Mouse (Mus musculus): Measurements from ENCODE around the gene Gm29797. TPM values are rescaled to one million over a fixed set of nuclear protein-coding genes. Genes with fewer than 3 reads are reported as not detected.
A peak's percentile ranks its signal among the peaks of the same experiment; 100 is the strongest.

Gm29797 gene
- polyA plus RNA-seq, 1 experiment from 2014 or later = 0.27 TPM

GRCm38 (mm10) chr2:181689466-181690160 is 32.8 kb downstream of the Gm29797 start:
- WGBS = 90% methylated on average over 10 of the region's 10 CpGs
- H3K36me3 ChIP-seq (replicated peaks; ENCODE audit: control insufficient read depth, insufficient read depth) = peaks cover 51% of the 10 kb centered on the region
- H3K9ac ChIP-seq = no peak overlapping the region
- H3K27me3 ChIP-seq (ENCODE audit: control insufficient read depth, insufficient read depth, low read length) = no peaks in the 10 kb centered on the region
- DNase-seq (ENCODE audit: low spot score) (no peak), ATAC-seq (ENCODE audit: low FRiP score) (no peak)
- H3K4me1 ChIP-seq (replicated peaks; ENCODE audit: control insufficient read depth, insufficient read depth, low read length) = peaks cover 10% of the 10 kb centered on the region
- H3K27ac ChIP-seq = no peak overlapping the region
- H3K4me3 ChIP-seq (replicated peaks; ENCODE audit: low read length) = no peak overlapping the region
- H3K9me3 ChIP-seq (ENCODE audit: control insufficient read depth, low read length) = no peaks in the 10 kb centered on the region
- H3K4me2 ChIP-seq (replicated peaks) = no peak overlapping the region

GRCm38 (mm10) chr2:181691083-181691482 is 34.2 kb downstream of the Gm29797 start:
- WGBS = 87% methylated on average over 6 of the region's 6 CpGs
- ATAC-seq (ENCODE audit: low FRiP score) (no peak), DNase-seq (ENCODE audit: low spot score) (no peak)
- Histone ChIP-seq H3K27ac (no peak overlapping the region), H3K4me1 (replicated peaks; ENCODE audit: control insufficient read depth, insufficient read depth, low read length) (peaks cover 10% of the 10 kb centered on the region), H3K4me2 (replicated peaks) (no peak overlapping the region), H3K9me3 (ENCODE audit: control insufficient read depth, low read length) (no peaks in the 10 kb centered on the region), H3K9ac (no peak overlapping the region), H3K27me3 (ENCODE audit: control insufficient read depth, insufficient read depth, low read length) (no peaks in the 10 kb centered on the region), H3K4me3 (replicated peaks; ENCODE audit: low read length) (no peak overlapping the region), H3K36me3 (replicated peaks; ENCODE audit: control insufficient read depth, insufficient read depth) (peaks cover 36% of the 10 kb centered on the region)

- H3K9ac ChIP-seq = no peak overlapping the region
- H3K4me2 ChIP-seq (replicated peaks) = no peak overlapping the region
- no peak overlapping the region for H3K27ac ChIP-seq
- ATAC-seq (ENCODE audit: low FRiP score) (no peak), DNase-seq (ENCODE audit: low spot score) (no peak)
- peaks cover 10% of the 10 kb centered on the region for H3K4me1 ChIP-seq (replicated peaks; ENCODE audit: control insufficient read depth, insufficient read depth, low read length)
- no peak overlapping the region for H3K4me3 ChIP-seq (replicated peaks; ENCODE audit: low read length)
- H3K36me3 ChIP-seq (replicated peaks; ENCODE audit: control insufficient read depth, insufficient read depth) = peaks cover 31% of the 10 kb centered on the region
- WGBS = 91% methylated on average over 4 of the region's 4 CpGs
- no peaks in the 10 kb centered on the region for H3K9me3 ChIP-seq (ENCODE audit: control insufficient read depth, low read length)
- no peaks in the 10 kb centered on the region for H3K27me3 ChIP-seq (ENCODE audit: control insufficient read depth, insufficient read depth, low read length)
Observed at GRCm38 (mm10) chr2:181691571-181691970, 34.7 kb downstream of the Gm29797 start.

- Histone ChIP-seq H3K4me2 (replicated peaks) (peak overlapping the region; percentile 87), H3K27me3 (ENCODE audit: control insufficient read depth, insufficient read depth, low read length) (no peaks in the 10 kb centered on the region), H3K9me3 (ENCODE audit: control insufficient read depth, low read length) (no peaks in the 10 kb centered on the region), H3K9ac (peak overlapping the region; percentile 81; the same call in 1 of the 2 replicates), H3K36me3 (replicated peaks; ENCODE audit: control insufficient read depth, insufficient read depth) (peaks cover 24% of the 10 kb centered on the region), H3K4me3 (replicated peaks; ENCODE audit: low read length) (no peak overlapping the region), H3K4me1 (replicated peaks; ENCODE audit: control insufficient read depth, insufficient read depth, low read length) (peaks cover 10% of the 10 kb centered on the region), H3K27ac (no peak overlapping the region)
- 94% methylated on average over 3 of the region's 3 CpGs for WGBS
- ATAC-seq (ENCODE audit: low FRiP score) = no peak
- DNase-seq (ENCODE audit: low spot score) = no peak
Observed at GRCm38 (mm10) chr2:181692304-181692703, 35.5 kb downstream of the Gm29797 start.

DNA sequence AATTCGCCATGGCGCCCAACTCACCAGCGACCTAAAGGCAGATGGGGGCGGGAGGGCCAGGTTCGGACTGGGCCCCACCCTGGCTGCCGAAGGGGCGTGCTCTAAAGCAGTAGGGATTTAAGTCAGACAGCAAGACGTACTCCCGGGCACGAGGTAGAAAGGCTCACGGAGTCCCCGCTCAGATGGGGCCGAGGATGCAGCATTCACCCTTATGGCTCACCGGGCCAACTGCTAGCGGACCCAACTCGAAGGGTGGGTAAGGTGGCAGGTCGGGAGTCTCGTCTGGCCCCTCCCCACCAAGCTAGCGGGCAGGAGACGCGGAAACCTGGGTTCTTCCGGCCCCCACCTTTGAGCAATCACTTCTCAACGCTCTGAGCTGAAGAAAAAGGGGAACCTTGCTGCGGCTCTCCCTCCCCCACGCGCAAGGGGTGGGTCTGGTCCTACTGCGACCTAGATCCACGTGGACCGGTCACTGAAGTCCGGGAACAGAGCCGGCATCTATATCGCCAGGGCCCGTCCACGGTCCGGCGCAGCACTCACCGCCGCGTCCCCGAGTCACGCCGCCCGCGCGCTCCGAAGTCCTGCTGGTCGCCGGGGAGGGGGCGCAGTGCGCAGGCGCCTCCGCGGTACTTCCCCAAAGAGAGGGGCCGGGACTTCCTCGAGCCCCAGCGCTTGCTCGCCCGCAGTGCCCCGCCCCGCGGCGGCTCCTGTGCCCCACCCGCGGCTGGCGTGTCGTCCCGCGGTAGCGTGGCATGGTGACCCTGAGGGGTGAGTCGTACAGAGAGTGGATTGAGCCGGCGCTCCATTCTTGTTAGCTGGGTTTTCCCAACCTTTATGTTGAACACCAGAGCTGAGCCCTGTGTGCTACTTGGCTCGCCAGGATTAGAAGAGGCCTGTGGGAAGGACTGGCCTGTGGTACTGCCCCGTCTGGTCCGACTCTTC is 36.8 kb downstream of the Gm29797 start, which contains the start of gene Rgs19:
Gene Rgs19, minus strand, starts transcription at position 639 of the 942 bp plus-strand sequence.
- Histone ChIP-seq H3K4me1 (replicated peaks; ENCODE audit: control insufficient read depth, insufficient read depth, low read length) (peaks cover 10% of the 10 kb centered on the region), H3K27me3 (ENCODE audit: control insufficient read depth, insufficient read depth, low read length) (no peaks in the 10 kb centered on the region), H3K27ac (peak within 1 kb of the TSS; percentile 69), H3K9ac (peak within 1 kb of the TSS; percentile 81), H3K36me3 (replicated peaks; ENCODE audit: control insufficient read depth, insufficient read depth) (peaks cover 11% of the 10 kb centered on the region), H3K4me3 (replicated peaks; ENCODE audit: low read length) (peak within 1 kb of the TSS; percentile 70), H3K9me3 (ENCODE audit: control insufficient read depth, low read length) (no peaks in the 10 kb centered on the region), H3K4me2 (replicated peaks) (peak within 1 kb of the TSS; percentile 87)
- DNase-seq (ENCODE audit: low spot score) = peak; percentile 63
- under 1% methylated on average over 75 of the region's 75 CpGs for WGBS
- ATAC-seq (ENCODE audit: low FRiP score) = peak; percentile 80

DNA sequence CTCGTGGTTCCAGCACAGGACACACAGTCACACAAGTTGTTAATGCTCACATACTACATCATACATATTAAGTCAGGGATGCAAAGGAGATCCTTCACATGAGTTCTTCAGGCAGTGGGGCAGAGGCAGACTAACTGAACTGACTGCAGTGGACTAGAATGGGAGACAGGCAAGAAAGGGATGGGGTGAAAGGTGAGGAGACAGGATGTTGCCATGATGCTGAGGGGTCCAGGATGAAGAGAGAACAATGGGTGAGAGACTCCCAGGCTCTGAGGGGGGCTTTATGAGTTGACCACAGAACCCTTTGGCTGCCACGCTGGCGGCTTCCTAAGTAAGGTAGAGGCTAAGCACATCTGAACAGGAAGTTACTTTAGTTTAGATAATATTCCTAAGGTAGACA is 37.7 kb downstream of the Gm29797 start:
- H3K4me3 ChIP-seq (replicated peaks; ENCODE audit: low read length) = no peak overlapping the region
- no peak for ATAC-seq (ENCODE audit: low FRiP score)
- H3K27ac ChIP-seq = no peak overlapping the region
- 0 out of 2 replicates have a peak, but pooled peaks cover 1% of the 10 kb centered on the region for H3K36me3 ChIP-seq (replicated peaks; ENCODE audit: control insufficient read depth, insufficient read depth)
- peaks cover 10% of the 10 kb centered on the region for H3K4me1 ChIP-seq (replicated peaks; ENCODE audit: control insufficient read depth, insufficient read depth, low read length)
- peak overlapping the region; percentile 87 for H3K4me2 ChIP-seq (replicated peaks)
- no peak for DNase-seq (ENCODE audit: low spot score)
- H3K9me3 ChIP-seq (ENCODE audit: control insufficient read depth, low read length) = no peaks in the 10 kb centered on the region
- 84% methylated on average over 3 of the region's 3 CpGs for WGBS
- H3K27me3 ChIP-seq (ENCODE audit: control insufficient read depth, insufficient read depth, low read length) = no peaks in the 10 kb centered on the region
- no peak overlapping the region for H3K9ac ChIP-seq

DNA sequence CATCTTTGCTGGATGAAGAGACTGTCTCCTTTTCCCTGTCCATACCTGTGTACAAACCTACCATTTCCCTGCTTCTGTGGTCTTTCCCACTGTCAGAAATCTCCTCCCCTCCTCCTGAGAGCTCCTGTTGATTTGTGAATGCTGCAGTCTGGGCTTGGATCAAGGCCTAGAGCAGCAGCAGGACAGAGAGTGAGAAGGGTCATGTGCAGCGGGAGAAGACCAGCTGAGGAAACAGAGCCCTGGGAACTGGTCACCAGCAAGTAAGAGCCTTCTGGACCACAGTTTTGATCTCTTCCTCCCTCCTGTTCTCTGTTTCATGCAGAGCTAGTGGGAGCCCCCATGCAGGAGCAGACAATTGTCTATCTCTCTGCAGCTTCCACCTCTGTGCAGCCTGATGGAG is 38.9 kb downstream of the Gm29797 start:
- H3K9ac ChIP-seq = no peak overlapping the region
- 64% methylated on average over 1 of the region's 1 CpGs for WGBS
- ATAC-seq (ENCODE audit: low FRiP score) = no peak
- no peak overlapping the region for H3K4me3 ChIP-seq (replicated peaks; ENCODE audit: low read length)
- DNase-seq (ENCODE audit: low spot score) = no peak
- no peaks in the 10 kb centered on the region for H3K36me3 ChIP-seq (replicated peaks; ENCODE audit: control insufficient read depth, insufficient read depth)
- no peak overlapping the region for H3K27ac ChIP-seq
- peaks cover 10% of the 10 kb centered on the region for H3K4me1 ChIP-seq (replicated peaks; ENCODE audit: control insufficient read depth, insufficient read depth, low read length)
- no peak overlapping the region for H3K4me2 ChIP-seq (replicated peaks)
- no peaks in the 10 kb centered on the region for H3K9me3 ChIP-seq (ENCODE audit: control insufficient read depth, low read length)
- no peaks in the 10 kb centered on the region for H3K27me3 ChIP-seq (ENCODE audit: control insufficient read depth, insufficient read depth, low read length)

GRCm38 (mm10) chr2:181696801-181697420 is 40.1 kb downstream of the Gm29797 start:
- Histone ChIP-seq H3K4me1 (replicated peaks; ENCODE audit: control insufficient read depth, insufficient read depth, low read length) (peaks cover 10% of the 10 kb centered on the region), H3K4me3 (replicated peaks; ENCODE audit: low read length) (no peak overlapping the region), H3K4me2 (replicated peaks) (no peak overlapping the region), H3K9ac (no peak overlapping the region), H3K27ac (no peak overlapping the region), H3K36me3 (replicated peaks; ENCODE audit: control insufficient read depth, insufficient read depth) (no peaks in the 10 kb centered on the region), H3K27me3 (ENCODE audit: control insufficient read depth, insufficient read depth, low read length) (no peaks in the 10 kb centered on the region), H3K9me3 (ENCODE audit: control insufficient read depth, low read length) (no peaks in the 10 kb centered on the region)
- DNase-seq (ENCODE audit: low spot score) (no peak), ATAC-seq (ENCODE audit: low FRiP score) (no peak)
- WGBS = 79% methylated on average over 33 of the region's 33 CpGs

DNA sequence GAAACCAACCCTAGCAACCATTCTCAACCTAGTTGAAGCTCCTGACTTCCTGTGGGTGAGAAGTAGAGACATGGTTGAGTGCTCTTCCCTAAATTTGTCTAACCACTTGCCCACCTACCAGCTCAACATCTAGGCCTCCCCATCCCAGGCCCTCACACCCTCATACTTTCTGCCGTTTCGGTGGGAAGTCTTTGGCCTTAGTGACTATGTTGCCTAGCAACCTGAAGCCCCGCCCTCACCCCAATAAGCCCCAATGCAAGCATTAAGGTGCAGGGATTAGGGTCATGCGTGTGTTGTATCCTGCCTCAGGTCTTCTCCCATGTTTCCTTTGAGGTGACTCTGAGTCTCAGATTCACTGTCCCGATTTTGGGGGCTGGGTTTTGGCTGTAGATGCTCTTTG is 41.4 kb downstream of the Gm29797 start, which contains the start of gene Lkaaear1:
Gene Lkaaear1, minus strand, starts transcription at position 202 of the 400 bp plus-strand sequence.
- ATAC-seq (ENCODE audit: low FRiP score) = no peak
- H3K4me2 ChIP-seq (replicated peaks) = no peak within 1 kb of the TSS
- DNase-seq (ENCODE audit: low spot score) = no peak
- H3K27ac ChIP-seq = no peak within 1 kb of the TSS
- H3K36me3 ChIP-seq (replicated peaks; ENCODE audit: control insufficient read depth, insufficient read depth) = no peaks in the 10 kb centered on the region
- H3K9ac ChIP-seq = no peak within 1 kb of the TSS
- no peaks in the 10 kb centered on the region for H3K27me3 ChIP-seq (ENCODE audit: control insufficient read depth, insufficient read depth, low read length)
- H3K4me3 ChIP-seq (replicated peaks; ENCODE audit: low read length) = no peak within 1 kb of the TSS
- H3K4me1 ChIP-seq (replicated peaks; ENCODE audit: control insufficient read depth, insufficient read depth, low read length) = peaks cover under 1% of the 10 kb centered on the region; the same call in 1 of the 2 replicates
- WGBS = 47% methylated on average over 5 of the region's 5 CpGs
- H3K9me3 ChIP-seq (ENCODE audit: control insufficient read depth, low read length) = no peaks in the 10 kb centered on the region

All from hindbrain, embryonic 14.5 days (tissue).